Mouse (Mus musculus) spleen, postnatal 36 days (tissue): ENCODE data around the gene Focad.

Source experiments
- DNase-seq, 2 experiments: peaks; one replicate each; pipeline ENCODE4 v3.0.0; 2022; ENCODE audit warnings: low spot score in 2 of 2, mixed read lengths in 1 of 2

The Focad gene

GRCm38 (mm10) chr4:88155490-88156160 is 61.2 kb downstream of the Focad start:
- no peak for DNase-seq

GRCm38 (mm10) chr4:88156961-88157360 is 62.5 kb downstream of the Focad start:
- no peak for DNase-seq

GRCm38 (mm10) chr4:88157644-88158043 is 63.2 kb downstream of the Focad start:
- DNase-seq, result no peak

GRCm38 (mm10) chr4:88159256-88159655 is 64.8 kb downstream of the Focad start:
- no peak for DNase-seq

GRCm38 (mm10) chr4:88159700-88160099 is 65.3 kb downstream of the Focad start:
- DNase-seq, result no peak

GRCm38 (mm10) chr4:88163511-88164247 is 69.2 kb downstream of the Focad start:
- DNase-seq, result no peak

- DNase-seq, result peak in 1 of 2 experiments; percentile 6
Observed at GRCm38 (mm10) chr4:88167008-88167862, 72.8 kb downstream of the Focad start.

GRCm38 (mm10) chr4:88175058-88175974 is 80.9 kb downstream of the Focad start:
- DNase-seq, result no peak

- no peak for DNase-seq
Observed at GRCm38 (mm10) chr4:88179296-88179695, 84.9 kb downstream of the Focad start.

- no peak for DNase-seq
Observed at GRCm38 (mm10) chr4:88184293-88184692, 89.9 kb downstream of the Focad start.

- no peak for DNase-seq
Observed at GRCm38 (mm10) chr4:88185872-88186426, 91.5 kb downstream of the Focad start.

- no peak for DNase-seq
Observed at GRCm38 (mm10) chr4:88187649-88188048, 93.2 kb downstream of the Focad start.

GRCm38 (mm10) chr4:88189495-88189894 is 95.1 kb downstream of the Focad start:
- DNase-seq, result no peak

GRCm38 (mm10) chr4:88194256-88194655 is 99.8 kb downstream of the Focad start:
- no peak for DNase-seq

GRCm38 (mm10) chr4:88195898-88196495 is 101.6 kb downstream of the Focad start:
- DNase-seq, result no peak

- no peak for DNase-seq
Observed at GRCm38 (mm10) chr4:88196500-88196912, 102.1 kb downstream of the Focad start.

GRCm38 (mm10) chr4:88197244-88197643 is 102.8 kb downstream of the Focad start:
- no peak for DNase-seq

GRCm38 (mm10) chr4:88199186-88199585 is 104.8 kb downstream of the Focad start:
- DNase-seq, result no peak

GRCm38 (mm10) chr4:88201047-88201446 is 106.6 kb downstream of the Focad start:
- DNase-seq, result no peak

GRCm38 (mm10) chr4:88208676-88209075 is 114.2 kb downstream of the Focad start:
- no peak for DNase-seq
